Mouse (Mus musculus) ES-Bruce4 (cell line): Measurements from ENCODE around the gene Sgcb. TPM values are rescaled to one million over a fixed set of nuclear protein-coding genes. Genes with fewer than 3 reads are reported as not detected.

Experiments
- H3K27ac ChIP-seq: 2 replicates; pipeline ENCODE4 v1.5.1; 2012; ENCODE audit warnings: low read length, inconsistent platforms; ENCODE audit not compliant: insufficient read depth
- H3K27me3 ChIP-seq: 2 replicates; pipeline ENCODE4 v1.6.1; 2012; ENCODE audit warnings: mild to moderate bottlenecking, low read length, inconsistent platforms; ENCODE audit not compliant: control insufficient read depth, poor library complexity, insufficient read depth, severe bottlenecking
- H3K36me3 ChIP-seq: 2 replicates; pipeline ENCODE4 v1.6.1; 2012; ENCODE audit warnings: inconsistent platforms, mild to moderate bottlenecking, low read length, moderate library complexity; ENCODE audit not compliant: control insufficient read depth, poor library complexity, insufficient read depth, severe bottlenecking
- H3K4me1 ChIP-seq: one replicate; pipeline ENCODE4 v1.8.1; 2011; ENCODE audit warnings: low read length; ENCODE audit not compliant: control insufficient read depth, insufficient read depth
- H3K4me3 ChIP-seq: 2 replicates; pipeline ENCODE4 v1.5.1; 2011; ENCODE audit warnings: low read depth, mild to moderate bottlenecking, low read length
- H3K9ac ChIP-seq: 2 replicates; pipeline ENCODE4 v1.6.1; 2012; ENCODE audit warnings: low read depth, mild to moderate bottlenecking, inconsistent platforms; ENCODE audit not compliant: poor library complexity, severe bottlenecking
- H3K9me3 ChIP-seq: replicated peaks from 2 replicates; pipeline ENCODE4 v1.6.1; 2012; ENCODE audit warnings: mild to moderate bottlenecking, low read length, inconsistent platforms; ENCODE audit not compliant: control insufficient read depth, poor library complexity, insufficient read depth, severe bottlenecking
- CTCF ChIP-seq: IDR thresholded peaks from one replicate; pipeline ENCODE4 v1.8.1; 2011; ENCODE audit warnings: low read depth, low read length
- EP300 ChIP-seq: IDR thresholded peaks from 2 replicates; pipeline ENCODE4 v1.6.1; 2011; ENCODE audit warnings: low read depth, low read length; ENCODE audit not compliant: insufficient read depth
- POLR2A ChIP-seq: IDR thresholded peaks from one replicate; pipeline ENCODE4 v1.8.1; 2011; ENCODE audit warnings: low read length; ENCODE audit not compliant: insufficient read depth
- polyA plus RNA-seq: library from polyadenylated mRNA; stranded (reverse); fragments of >200 nt; gene quantifications from 2 replicates; pipeline ENCODE4 v1.2.4, GENCODE M21; 2011; ENCODE audit warnings: low read depth; ENCODE audit not compliant: missing spikeins, insufficient read depth, insufficient read length

The Sgcb gene
- polyA plus RNA-seq, 1 experiment, result 3.4 TPM

GRCm38 (mm10) chr5:73641058-73641457 lies 6.5 kb downstream of the Sgcb start:
- Histone ChIP-seq H3K9me3 (no peaks in the 10 kb centered on the region), H3K9ac (no peak overlapping the region), H3K36me3 (no peaks in the 10 kb centered on the region), H3K27ac (no peak overlapping the region), H3K4me3 (no peak overlapping the region), H3K4me1 (no peaks in the 10 kb centered on the region), H3K27me3 (no peaks in the 10 kb centered on the region)
- TF ChIP-seq POLR2A, result no peak

- H3K4me1 ChIP-seq, result no peaks in the 10 kb centered on the region
- no peak overlapping the region for H3K27ac ChIP-seq
- H3K9me3 ChIP-seq, result no peaks in the 10 kb centered on the region; the same call in 1 of the 2 replicates
- H3K4me3 ChIP-seq, result no peak overlapping the region
- no peaks in the 10 kb centered on the region for H3K36me3 ChIP-seq
- no peaks in the 10 kb centered on the region for H3K27me3 ChIP-seq
- TF ChIP-seq CTCF, result no peak
- no peak for TF ChIP-seq POLR2A
- no peak for TF ChIP-seq EP300
- no peak overlapping the region for H3K9ac ChIP-seq
These were observed 10.1 kb downstream of the Sgcb start for GRCm38 (mm10) chr5:73637337-73638107.

- no peaks in the 10 kb centered on the region; the same call in 1 of the 2 replicates for H3K9me3 ChIP-seq
These were observed 14.4 kb downstream of the Sgcb start for GRCm38 (mm10) chr5:73633141-73633540.

GRCm38 (mm10) chr5:73632291-73632690 lies 15.3 kb downstream of the Sgcb start, which contains the start of gene Lrrc66:
Lrrc66 (minus strand) TSS chr5:73632526.
- Histone ChIP-seq H3K9ac (no peak within 1 kb of the TSS), H3K4me3 (no peak within 1 kb of the TSS), H3K4me1 (no peaks in the 10 kb centered on the region), H3K36me3 (no peaks in the 10 kb centered on the region), H3K27ac (no peak within 1 kb of the TSS), H3K9me3 (no peaks in the 10 kb centered on the region; the same call in 1 of the 2 replicates), H3K27me3 (no peaks in the 10 kb centered on the region)
- TF ChIP-seq POLR2A, result no peak
- TF ChIP-seq CTCF, result no peak
- no peak for TF ChIP-seq EP300

More at GRCm38 (mm10) chr5:73633141-73633540, 14.4 kb downstream of the Sgcb start:
- Histone ChIP-seq H3K36me3 (no peaks in the 10 kb centered on the region), H3K9ac (no peak overlapping the region), H3K4me3 (no peak overlapping the region), H3K27ac (no peak overlapping the region), H3K4me1 (no peaks in the 10 kb centered on the region), H3K27me3 (no peaks in the 10 kb centered on the region)
- no peak for TF ChIP-seq EP300
- no peak for TF ChIP-seq POLR2A
- peak; percentile 79 for TF ChIP-seq CTCF

GRCm38 (mm10) chr5:73631001-73631558 lies 16.5 kb downstream of the Sgcb start:
- no peaks in the 10 kb centered on the region; the same call in 1 of the 2 replicates for H3K9me3 ChIP-seq

GRCm38 (mm10) chr5:73630141-73630540 lies 17.4 kb downstream of the Sgcb start:
- Histone ChIP-seq H3K4me1 (no peaks in the 10 kb centered on the region), H3K27ac (no peak overlapping the region), H3K4me3 (no peak overlapping the region), H3K36me3 (no peaks in the 10 kb centered on the region), H3K27me3 (no peaks in the 10 kb centered on the region), H3K9ac (no peak overlapping the region), H3K9me3 (no peaks in the 10 kb centered on the region; the same call in 1 of the 2 replicates)
- no peak for TF ChIP-seq POLR2A

More at GRCm38 (mm10) chr5:73631001-73631558, 16.5 kb downstream of the Sgcb start:
- H3K4me1 ChIP-seq, result no peaks in the 10 kb centered on the region
- H3K36me3 ChIP-seq, result no peaks in the 10 kb centered on the region
- TF ChIP-seq CTCF (no peak), POLR2A (no peak), EP300 (no peak)
- H3K4me3 ChIP-seq, result no peak overlapping the region
- H3K9ac ChIP-seq, result no peak overlapping the region
- no peak overlapping the region for H3K27ac ChIP-seq
- H3K27me3 ChIP-seq, result no peaks in the 10 kb centered on the region
